Mouse (Mus musculus): ENCODE data around the gene 1110059E24Rik.
A peak's percentile ranks its signal among the peaks of the same experiment; 100 is the strongest.

1110059E24Rik gene

DNA sequence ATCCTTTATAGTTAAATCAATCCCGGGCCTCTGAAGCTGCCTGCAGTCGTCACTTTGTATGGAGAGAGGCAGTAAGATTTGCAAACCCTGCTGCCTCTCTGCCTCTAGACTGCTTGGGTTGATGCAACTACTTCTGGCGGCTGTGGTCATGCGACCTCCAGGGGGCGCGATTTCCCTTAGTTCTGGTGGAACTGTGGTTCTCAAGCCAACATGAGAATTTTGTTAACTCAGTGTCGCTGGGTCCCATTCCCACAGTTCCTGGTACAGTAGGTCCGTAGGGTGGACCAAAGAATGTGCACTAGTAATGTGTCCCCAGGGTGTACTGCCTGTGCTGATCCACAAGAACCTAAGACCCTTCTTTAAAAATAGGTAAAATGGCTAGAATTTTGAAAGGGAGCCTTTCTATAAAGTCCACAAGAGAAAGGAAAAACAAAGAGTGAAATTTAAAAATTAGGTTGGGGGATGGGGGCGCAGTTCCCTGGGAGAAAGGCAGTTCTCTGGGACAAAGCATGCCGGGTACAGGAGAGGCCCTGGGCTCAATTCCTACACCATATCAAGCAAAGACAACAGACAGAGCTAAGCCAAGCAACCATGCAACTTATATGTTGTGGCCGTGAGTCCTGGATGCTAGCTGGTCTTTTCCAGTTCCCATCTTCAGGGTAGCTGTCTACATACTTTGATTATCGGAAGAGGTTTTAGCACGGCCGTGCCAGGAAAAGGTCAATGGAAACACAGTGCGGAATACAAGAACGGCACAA is 81.4 kb downstream of the 1110059E24Rik start:
- DNase-seq, result peak; percentile 74

DNA sequence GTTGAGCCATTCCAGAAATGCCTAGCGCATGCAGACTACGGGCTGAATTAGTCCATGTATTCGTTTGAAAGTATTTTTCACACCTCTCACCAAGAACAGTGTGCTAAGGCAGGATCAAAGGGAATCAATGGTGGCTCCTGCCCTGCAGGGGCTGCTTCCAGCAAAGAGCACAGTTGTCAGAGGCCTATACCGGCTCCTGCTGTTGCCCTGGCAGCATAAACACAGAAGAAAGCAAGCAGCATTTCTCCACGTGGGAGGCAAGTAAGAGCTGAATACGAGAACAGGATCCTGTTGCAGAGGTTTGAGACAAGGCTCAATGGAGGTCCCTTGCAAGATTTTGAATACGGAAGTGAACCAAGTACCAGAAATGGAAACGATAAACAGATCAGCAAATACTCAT is 82.0 kb downstream of the 1110059E24Rik start:
- no peak for DNase-seq

DNA sequence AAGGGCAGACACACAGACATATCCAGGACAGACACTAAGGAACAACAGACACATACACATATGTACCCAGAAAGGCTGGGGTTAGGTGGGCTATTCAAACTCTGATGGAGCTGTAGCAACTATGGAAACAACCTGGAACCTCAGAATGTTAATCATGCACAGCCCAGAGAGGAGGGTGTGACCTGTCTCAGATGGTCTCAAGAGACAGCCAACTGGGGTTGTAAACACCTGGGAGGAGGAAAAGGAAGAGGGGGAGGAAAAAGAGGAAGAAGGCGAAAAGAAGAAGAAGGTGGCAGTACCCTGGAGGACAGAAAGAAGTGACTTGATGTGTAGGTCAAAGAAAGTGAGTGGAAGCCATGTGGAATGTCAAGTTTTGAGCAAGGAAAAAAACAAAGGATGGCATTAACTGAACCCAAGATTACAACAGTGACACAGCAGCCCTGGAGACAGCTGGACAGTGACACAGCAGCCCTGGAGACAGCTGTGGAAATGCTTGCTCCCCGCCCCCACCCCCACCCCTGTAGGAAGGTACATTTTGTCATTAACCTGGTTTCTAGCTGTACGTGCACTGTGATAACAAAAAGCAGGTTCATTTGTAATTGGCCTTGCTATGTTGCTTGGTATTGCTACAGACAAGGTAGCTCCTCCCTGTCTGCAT is 84.1 kb downstream of the 1110059E24Rik start:
- no peak for DNase-seq

DNA sequence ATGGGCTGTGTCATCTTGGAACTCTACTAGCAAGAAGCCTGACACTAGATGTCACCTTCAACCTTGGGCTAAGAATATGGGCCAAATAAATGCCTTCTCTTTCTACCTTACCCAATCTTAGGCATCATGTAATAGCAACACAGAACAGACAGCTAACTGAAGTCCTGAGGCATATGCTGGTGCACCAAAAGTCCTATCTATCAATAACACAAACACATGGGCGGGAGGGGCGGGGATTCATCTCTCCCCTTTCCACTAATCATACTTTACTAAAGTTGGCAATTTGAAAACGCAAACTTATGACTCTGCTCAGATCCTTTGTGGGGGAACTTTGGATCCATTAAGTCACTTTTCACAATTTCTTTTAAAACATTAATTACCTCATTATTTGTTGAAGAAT is 84.8 kb downstream of the 1110059E24Rik start:
- no peak for DNase-seq

DNA sequence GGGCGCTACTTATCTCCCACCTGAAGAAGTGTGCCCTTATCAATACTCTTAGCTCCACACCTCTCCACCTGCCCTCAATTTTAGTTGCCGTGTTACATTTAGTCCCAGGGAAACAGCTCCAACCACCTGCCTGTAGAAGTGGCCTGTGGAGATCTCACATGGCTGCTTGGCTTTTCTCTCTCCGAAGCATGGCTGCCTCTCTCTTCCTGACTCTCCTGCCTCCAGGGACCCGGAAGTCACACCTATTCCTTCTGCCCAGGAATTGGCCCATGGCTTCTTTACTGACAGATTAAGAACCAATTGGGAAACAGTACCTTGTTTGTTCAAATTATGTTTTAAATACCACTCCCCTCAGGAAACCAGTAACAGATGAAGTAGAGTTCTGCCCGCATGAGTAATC is 86.3 kb downstream of the 1110059E24Rik start:
- DNase-seq, result no peak

DNA sequence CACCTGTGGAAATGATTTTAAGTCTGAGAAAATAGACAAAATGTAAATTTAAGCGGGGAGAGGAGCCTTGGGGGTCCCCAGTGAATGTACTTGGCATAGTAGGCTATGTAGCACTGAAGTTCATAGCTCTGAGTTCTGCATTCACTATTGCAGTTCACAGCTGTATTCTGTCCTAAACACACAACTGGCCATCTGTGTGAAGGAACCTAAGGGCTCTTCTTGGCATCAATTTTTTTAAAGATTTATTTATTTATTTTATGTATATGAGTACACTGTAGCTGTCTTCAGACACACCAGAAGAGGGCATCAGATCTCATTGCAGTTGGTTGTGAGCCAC is 88.3 kb downstream of the 1110059E24Rik start:
- DNase-seq, result no peak

DNA sequence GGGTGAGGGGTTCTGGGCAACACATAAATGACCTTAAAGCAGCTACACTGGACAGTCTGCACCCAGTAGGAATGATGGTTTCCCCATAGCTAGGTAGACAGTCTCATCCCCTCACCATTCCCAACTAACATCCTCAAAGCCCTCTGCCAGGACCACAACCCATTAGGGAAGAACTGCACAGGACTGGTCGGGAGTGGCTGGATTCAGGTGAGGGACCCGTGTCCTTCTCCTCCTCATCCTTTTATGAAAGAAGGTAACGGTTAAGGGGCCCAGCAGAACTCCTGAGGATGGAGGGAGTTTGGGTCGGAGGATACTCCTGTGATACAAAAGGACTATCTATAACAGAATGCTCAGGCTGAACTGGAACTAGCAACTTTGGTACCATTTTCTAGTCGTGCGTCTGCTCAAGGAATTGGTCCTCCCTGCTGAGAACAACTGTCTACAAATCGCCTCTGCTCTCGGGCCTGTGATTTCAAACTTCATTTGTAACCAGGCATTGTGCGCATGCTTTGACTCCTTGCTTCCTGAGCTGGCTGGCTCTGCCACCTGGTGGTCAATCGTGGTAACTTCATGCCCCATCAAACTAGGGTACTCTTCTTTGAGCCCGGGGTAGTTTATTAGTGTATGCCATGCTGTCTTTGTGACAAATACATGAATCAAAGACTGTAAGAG is 88.9 kb downstream of the 1110059E24Rik start:
- DNase-seq, result peak; percentile 60

DNA sequence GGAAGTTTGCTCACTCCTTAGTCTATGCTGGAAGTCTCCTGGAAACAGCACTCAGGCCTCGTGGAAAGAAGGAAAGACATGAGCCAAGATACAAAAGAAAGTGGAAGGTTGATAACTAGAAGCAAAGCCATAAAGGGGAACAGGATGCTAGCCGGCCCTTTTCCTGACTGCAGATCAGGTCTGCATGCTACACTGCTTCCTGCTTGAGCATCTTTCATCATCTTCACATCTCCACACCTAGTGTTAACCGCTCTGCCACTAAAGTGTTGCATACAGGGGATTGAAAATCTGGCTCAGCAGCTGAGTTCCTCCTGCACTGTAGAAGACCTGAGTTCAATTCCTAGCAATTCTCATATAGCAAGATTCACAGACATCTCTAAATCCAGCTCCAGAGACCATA is 89.8 kb downstream of the 1110059E24Rik start:
- DNase-seq, result no peak

DNA sequence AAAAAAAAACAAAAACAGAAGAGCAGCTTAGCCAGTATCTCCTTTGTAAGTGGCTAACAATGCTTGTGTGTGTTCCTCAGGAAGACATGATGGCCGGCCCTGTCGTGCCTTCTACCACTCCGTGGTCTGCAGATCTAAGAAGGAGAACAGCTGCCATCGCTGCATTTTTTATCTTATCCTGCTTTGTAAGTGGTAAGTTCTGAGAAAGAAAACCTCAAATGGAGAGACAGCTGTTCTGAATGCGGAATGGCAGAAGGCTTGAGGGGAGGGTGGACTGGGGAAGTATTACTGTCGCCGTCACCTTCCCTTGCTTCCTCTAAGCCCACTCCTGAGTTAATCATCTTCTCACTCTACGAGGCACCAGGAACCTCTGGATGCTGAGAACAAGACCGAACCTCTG is 100.0 kb downstream of the 1110059E24Rik start:
- no peak for DNase-seq

DNA sequence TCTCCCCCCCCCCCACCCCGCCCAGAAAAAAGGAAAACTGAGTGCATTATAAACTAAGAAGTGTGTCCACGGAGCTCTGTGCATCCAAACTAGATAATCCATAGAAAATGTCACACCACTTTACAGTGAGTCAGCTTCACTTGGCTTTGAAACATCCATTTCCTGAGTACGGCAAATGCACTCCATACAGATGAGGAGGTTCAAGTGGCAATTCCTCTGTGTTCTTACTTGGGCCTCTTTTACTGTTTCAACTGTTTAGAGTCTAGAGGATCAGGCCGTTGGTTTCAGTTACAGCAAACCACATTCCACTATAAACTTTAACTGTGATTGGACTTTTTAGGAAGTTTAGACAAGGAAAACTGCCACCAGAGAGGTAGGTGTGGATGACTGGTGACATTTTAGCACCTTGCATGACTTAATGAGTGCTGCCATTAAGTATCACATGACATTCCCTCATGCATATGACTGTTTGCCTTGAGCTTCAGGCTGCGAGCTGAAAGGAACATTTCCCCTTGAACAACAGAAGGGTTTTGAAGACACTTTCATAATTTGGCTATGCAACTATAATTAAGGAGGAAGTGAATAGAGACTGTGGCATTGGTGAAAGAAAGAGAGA is 100.7 kb downstream of the 1110059E24Rik start:
- no peak for DNase-seq

DNA sequence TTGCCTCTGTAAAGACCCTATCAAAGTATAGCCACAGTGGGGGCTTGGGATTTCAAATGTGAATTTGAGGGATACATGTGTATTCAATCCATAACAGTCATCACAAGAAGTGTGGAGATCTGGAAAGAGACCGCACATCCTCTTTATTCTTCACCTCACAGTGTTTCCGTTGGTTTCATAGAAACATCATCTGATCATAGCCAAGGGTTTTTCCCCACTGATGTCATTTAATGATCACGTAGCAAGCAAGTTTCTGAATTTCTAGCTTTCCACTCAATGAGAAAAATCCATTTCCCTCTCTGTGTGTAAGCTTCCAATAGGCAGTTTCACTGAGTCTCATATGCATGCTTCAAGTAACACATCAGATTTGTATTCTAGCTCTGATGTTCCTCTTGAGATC is 103.1 kb downstream of the 1110059E24Rik start:
- DNase-seq, result no peak

DNA sequence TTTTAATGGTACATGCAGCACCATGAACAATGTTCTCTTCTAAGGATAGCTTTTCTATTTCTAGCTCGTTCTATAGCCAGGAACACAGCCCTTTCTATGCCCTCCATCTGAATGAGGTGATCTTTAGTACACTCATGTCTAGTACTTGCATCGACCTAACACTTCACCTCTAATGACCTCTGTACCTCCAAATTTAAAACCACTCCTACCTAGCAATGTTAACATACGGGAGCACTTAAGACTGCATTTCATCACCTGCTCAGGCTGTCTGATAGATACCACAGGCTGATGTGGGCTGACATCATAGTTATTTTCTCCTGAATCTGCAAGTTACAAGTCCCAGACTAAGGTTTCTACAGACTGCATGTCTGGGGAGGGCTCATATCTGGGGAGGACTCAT is 103.8 kb downstream of the 1110059E24Rik start:
- no peak for DNase-seq

DNA sequence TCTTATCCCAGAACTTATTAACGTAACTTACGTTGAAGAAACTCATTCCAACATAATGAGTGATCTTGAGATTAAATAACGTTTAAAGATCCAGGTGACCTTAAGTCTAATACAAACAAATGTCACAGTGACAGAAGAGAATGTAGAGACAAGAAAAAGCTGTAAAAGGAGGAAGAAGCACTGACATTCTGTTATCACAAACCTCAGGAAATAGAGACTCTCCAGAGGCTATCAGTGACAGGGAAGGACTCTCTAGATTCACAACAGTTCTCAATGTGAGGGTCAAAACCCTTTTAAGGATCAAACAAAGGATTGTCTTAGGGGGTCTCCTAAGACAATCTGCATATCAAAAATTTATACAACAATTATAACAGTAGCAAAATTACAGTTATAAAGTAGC is 115.7 kb downstream of the 1110059E24Rik start:
- DNase-seq, result no peak
